Mouse (Mus musculus): ENCODE data around the gene Txnrd2. TPM values are rescaled to one million over a fixed set of nuclear protein-coding genes. Genes with fewer than 3 reads are reported as not detected.
A peak's percentile ranks its signal among the peaks of the same experiment; 100 is the strongest.

Gene Txnrd2
- total RNA-seq, 2 experiments from 2014 or later, result 26.7 to 29.0 TPM

DNA sequence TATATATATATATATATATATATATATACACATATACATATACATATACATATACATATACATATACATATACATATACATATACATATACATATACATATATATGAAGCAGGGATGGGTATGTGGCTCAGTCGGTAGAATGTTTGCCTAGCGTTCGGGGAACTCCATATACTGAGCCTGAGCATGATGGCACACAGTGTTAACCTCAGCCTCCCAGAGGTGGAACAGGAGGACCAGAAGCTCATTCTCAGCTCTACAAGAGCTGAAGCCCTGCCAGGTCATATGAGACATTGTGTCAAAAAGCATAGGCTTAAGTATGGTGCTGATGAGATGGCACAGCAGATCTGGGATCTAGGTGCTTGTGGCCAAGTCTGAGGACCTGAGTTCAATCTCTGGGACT lies 64.1 kb downstream of the Txnrd2 start:
- no peak for DNase-seq

DNA sequence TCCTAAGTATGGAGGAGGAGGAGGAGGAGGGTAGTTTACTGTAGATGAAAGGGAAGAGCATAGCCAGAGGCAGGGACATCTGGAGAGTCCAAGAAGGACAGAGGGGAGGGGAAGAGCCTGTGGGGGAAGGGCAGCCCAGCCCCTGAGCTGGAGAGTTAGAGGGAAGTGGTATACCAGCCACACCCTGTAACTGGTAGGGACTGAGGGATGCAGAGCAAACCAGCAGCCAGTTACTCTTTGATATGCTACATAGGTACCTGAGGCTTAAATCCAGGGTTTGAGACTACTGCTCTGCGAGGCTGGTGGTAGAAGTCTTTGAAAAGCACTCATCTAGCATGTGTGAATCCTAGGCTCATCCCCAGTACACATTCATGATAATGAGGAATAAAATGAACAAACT lies 64.7 kb downstream of the Txnrd2 start:
- no peak for DNase-seq

DNA sequence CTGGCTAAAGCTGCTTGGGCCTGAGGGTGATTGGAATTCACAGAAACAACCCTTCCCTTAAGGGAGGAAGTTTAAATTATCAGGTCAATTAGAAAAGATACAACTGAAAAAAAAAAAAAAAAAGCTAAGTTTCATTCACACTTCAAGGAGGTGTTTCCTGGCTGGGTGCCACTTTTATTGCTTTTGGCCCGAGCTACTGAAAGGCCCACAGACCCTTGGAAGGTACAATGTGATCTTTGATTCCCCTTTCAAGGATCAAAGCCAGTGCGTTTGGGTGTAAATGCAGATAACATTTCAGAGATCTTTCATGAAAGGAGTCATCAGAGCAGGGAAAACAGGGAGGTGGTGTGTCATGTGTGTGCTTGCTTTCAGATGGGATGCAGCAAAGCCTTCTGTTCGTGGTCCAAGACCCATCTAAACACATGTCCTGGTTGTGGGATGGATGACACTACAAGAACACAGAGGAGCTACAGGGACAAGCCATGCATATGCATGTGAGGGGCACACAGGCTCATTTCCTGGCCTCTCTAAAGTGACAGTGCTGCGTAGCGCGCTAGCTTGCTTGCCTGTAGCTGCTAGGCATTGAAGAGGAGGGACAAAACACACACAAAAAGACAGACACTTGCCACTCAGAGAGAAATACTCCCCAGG lies 71.8 kb downstream of the Txnrd2 start:
- DNase-seq, result no peak

DNA sequence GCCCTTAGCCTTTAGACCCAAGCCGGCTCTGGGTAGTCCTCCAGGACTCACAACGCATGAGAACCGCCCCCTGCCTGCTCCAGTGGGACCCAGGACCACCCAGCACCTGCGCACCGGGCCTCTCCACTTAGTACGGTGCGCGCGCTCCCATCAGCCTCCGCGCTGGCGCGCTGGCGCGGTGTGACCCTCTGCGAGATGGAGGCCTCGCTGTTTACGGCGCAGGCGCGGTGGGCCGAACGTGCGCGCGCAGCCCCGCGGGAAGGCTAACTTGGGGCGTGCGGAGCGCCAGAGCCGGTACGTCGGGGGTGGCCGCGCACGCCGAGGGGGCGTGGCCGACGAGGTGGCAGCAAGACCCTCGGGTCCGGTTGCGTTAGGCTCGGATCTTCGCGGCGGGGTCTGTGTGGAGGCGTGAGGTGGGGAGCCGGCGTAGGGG lies 72.4 kb downstream of the Txnrd2 start, which contains the start of the genes Gnb1l and Rtl10:
Gnb1l (plus strand) TSS at position 156 of the 433 bp plus-strand sequence.
Rtl10 (plus strand) TSS at position 344 of the 433 bp plus-strand sequence.
- DNase-seq, result peak; percentile 97

DNA sequence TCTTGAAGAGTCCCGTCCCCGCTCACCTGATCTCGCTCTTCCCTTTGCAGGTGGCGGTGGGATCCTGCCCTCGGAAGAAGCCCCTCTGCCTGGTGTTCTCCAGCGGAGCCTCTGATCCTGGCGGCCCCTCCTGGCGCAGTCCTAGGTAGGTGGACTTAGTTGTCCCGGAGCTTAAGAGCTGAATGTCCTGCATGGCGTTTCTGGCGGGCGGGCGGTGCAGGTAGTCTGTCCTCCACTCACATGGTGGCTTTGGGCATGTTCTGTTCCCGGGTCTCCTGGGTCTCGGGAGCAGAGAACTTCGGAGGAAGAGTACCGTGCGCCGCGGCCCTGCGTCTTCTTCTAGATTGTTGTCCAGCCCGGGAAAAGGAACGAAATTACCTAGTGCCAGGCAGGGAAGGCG lies 72.8 kb downstream of the Txnrd2 start:
- no peak for DNase-seq

DNA sequence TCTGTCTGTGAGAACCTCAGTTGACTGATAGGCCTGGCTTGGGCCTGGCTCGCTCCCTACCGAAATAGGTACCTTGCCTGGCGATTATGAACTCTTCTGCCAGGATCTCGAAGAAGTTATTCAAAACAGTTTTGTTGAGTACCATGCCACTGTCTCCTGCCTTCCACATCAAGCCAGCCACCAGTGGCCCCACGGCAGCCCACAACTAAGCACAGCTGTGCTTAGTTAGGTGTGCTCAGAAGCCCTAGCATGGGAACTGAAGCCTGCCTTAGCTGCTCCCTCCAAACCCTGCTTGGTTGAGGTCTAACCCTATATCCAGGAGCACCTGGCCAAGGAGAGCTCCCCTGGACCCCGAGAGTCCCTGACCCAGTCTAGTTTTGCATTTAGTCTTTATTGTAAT lies 75.3 kb downstream of the Txnrd2 start:
- DNase-seq, result no peak

DNA sequence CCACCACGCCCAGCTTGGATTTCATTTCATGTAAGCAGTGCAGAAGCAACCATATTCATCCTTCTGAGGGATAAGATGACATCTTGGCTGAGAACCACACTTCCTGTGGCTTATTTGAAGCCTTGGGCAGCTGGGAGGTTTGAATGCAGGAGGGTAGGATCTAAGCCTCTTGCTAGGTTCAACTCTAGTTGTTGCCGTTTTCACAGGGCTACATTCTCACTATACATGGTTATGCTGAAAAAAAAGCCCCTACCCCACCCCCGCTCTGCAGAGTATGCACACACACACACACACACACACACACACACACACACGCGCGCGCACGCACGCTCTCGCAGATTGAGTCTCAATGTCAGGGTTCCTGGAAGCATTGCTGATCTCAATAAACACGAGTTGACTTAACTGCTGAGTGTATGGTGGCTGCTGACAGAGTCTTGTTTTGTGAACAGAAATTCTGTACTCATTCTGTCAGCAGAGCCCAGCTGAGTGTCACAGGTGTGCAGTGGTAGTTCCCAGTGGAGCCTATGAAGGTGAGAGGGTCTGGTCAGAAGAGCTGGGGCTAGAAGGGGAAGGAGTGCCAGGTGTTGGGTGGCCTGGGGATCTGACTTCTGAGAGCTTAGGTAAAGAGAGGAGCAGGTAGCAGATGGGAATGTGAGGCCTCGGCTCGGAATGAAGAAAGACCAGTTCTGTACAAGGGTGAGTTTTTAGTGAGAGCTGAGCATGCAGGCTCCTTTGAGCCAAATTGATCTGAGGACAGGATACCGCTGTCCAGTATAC lies 77.6 kb downstream of the Txnrd2 start:
- DNase-seq, result no peak

DNA sequence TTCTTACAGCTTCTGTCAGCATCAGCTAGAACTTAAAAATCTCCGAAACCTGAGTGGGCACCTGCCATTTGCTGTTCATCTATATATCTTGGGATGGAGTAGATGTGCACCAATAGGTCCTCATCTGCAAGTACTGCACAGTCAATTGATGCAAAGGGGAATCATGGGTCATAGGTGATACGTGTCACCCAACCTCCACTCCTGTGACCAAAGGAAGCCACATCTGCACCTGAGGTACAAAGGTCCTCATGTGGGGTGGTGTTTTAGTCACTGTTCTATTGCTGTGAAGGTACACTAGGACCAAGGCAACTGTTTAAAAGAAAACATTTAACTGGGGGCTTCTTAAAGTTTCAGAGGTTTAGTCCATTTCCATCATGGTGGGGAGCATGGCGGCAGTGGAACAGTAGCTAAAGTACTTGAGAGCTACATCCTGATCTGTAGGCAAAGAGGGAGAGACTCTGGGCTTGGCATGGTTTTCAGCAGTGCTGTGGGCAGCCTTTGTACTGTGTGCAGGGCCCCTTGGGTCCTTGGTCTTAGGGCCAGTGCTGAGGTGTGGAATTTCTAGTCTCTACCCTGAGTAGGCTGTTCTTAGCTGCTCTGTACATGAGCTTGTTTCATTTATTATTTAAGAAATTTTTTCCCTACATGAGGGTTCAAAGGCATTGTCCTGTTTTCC lies 80.5 kb downstream of the Txnrd2 start:
- DNase-seq, result no peak

DNA sequence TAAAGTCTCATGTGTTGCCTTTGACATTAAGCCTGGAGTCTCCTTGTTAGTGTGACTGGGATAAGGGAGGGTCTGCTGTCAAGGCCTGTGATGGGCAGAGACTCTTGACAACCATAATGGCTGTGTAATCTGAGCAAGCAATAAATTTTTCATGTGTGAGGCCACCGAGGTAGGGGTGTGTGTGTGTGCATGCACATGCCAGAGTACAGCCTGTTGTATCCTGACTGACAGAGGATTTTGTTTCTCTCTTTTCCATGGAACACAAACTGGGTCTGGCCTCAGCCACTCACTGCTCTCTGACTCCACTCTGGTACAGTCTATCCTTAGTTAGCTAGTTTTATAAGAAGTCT lies 81.0 kb downstream of the Txnrd2 start:
- no peak for DNase-seq

DNA sequence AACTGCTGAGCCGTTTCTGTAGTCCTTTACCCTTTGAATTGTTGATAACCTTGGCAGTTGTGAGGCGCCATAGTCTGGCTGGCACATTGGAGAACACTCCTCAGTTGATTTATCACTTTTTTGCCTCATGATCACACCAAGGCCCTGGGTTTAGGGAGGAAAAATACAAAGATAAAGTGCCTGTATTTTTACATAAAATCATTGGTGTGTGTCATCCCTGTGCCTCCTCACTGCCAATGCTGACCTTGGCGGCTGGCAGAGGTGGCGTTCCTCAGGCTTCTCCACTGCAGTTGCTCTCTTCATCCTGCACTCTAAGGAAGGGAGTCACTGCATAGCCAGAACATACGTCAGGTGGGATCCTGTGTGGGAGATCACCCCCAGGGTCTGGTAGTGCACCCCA lies 85.6 kb downstream of the Txnrd2 start:
- no peak for DNase-seq

DNA sequence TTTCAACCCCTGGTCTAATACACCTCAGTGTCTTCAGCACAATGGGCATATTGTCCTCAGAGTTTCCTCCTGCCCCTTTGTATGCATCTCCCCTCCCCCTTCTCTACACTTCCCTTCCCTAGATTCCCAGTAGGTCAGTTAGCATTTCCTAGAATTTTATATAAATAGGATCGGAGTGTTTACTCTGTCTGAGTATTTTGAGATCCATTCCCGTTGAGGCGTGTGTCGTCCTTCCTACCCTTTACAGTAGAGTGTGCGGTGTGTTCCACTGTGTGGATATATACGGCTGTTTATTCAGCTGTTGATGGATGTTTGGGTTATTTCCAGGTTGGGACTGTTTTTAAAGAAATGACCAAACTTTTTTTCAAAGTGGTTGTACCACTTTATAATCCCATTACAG lies 87.3 kb downstream of the Txnrd2 start:
- DNase-seq, result no peak

DNA sequence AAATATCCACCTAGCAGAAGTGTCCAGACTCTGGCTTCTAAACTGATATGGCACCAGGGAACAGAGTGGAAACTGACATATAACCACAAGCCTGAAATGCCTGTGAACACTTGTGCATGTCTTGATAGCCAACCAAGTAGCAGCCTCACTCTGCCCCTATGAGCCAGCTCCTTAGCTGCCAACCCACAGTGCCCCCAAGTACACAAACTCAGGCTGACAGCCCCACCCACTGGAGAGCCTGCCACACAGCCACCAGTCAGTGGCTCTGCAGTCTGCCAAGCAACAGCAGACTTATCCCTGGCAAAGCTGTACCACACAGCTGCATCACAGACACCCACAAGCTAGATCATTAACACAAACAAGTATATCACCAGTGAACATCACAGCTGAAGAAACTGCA lies 91.9 kb downstream of the Txnrd2 start:
- DNase-seq, result peak; percentile 31

DNA sequence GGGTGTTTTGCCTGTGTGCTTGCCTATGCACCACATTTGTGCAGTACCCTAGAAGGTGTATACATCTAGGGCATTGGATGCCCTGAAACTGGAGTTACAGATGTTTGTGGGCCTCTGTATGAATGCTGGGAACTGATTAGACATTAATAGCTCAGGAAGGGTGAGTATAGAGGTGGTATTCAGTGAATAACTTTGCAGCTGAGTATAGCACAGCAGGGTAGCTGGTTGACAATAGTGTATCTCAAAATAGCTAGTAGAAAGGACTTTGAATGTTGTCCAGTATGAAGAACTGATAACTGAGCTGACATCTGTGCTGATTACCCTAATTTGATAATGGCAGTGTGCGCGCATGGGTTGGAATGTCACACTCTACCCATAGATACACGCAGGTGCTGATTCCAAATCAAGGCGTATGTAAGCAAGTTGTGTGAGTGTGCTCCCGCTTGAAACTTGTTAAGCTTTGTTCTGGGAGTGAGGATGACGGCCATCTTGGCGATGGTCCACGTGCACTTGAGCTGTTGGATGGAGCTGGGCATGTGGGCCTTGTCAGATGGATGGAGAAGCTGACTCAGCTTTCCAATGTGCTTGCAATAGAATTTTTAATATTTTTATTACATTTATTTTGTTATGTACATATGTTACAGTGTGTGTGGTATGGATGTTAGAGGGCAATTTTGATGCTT lies 97.5 kb downstream of the Txnrd2 start:
- DNase-seq, result peak; percentile 75

DNA sequence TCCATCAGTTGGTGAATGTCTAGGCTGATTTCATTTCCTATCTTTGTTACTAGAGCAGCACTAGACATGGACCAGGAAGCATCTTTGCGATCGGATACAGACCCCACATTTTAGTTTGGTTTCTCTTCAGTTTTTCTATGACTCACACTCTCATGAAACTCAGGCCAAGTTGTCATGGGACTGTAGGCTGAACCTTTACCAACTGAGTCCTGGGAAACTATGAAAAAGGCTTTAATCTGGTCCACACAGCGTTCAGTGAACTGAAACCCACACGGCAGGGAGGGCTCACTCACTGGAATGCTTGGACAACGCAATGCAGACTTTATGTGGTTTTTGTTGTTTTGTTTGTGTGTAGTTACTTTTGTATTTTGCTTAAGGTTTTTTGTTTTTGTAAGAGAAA lies 102.5 kb downstream of the Txnrd2 start:
- DNase-seq, result no peak

Other genes starting within 250 kb of the Txnrd2 start
- not detected for gene Ccdc188, start 208.5 kb upstream of the Txnrd2 start, total RNA-seq (2021)
- 10 to 100 TPM; 29.8 to 36.0 TPM for gene Zdhhc8, start 191.2 kb upstream of the Txnrd2 start, total RNA-seq (2021)
- gene Trmt2a, start 177.7 kb upstream of the Txnrd2 start, total RNA-seq (2021), result 10 to 100 TPM; 30.8 to 32.9 TPM
- gene Ranbp1, start 177.7 kb upstream of the Txnrd2 start, total RNA-seq (2021), result 100 to 1,000 TPM; 130 to 137 TPM
- gene Gm49776, start 168.1 kb upstream of the Txnrd2 start, total RNA-seq (2021), result not detected
- gene Dgcr8, start 137.1 kb upstream of the Txnrd2 start, total RNA-seq (2021), result 10 to 100 TPM; 33.0 to 40.3 TPM
- 10 to 100 TPM; 47.0 to 48.8 TPM for gene Tango2, start 78.3 kb upstream of the Txnrd2 start, total RNA-seq (2021)
- gene Arvcf, start 78.2 kb upstream of the Txnrd2 start, total RNA-seq (2021), result 10 to 100 TPM; 43.5 to 44.2 TPM
- 100 to 1,000 TPM; 116 to 122 TPM for gene Comt, start 468 bp downstream of the Txnrd2 start, total RNA-seq (2021)
- gene Gnb1l, start 72.3 kb downstream of the Txnrd2 start, total RNA-seq (2021), result 1 to 10 TPM; 6.3 to 7.9 TPM
- gene Rtl10, start 72.5 kb downstream of the Txnrd2 start, total RNA-seq (2021), result 1 to 10 TPM; 5.5 to 5.6 TPM
- gene Tbx1, start 164.3 kb downstream of the Txnrd2 start, total RNA-seq (2021), result under 1 TPM; 0.55 to 0.68 TPM
- gene Gp1bb, start 196.0 kb downstream of the Txnrd2 start, total RNA-seq (2021), result 1 to 10 TPM in 1 of 2 experiments, under 1 TPM in 1; 0.32 to 1.1 TPM
- 1 to 10 TPM; 4.0 to 5.1 TPM for gene Gm49601, start 200.0 kb downstream of the Txnrd2 start, total RNA-seq (2021)
- 10 to 100 TPM; 10.4 to 15.2 TPM for gene Sept5, start 203.6 kb downstream of the Txnrd2 start, total RNA-seq (2021)

Data from heart, postnatal 4 days (tissue).